In the genomic region with DNA sequence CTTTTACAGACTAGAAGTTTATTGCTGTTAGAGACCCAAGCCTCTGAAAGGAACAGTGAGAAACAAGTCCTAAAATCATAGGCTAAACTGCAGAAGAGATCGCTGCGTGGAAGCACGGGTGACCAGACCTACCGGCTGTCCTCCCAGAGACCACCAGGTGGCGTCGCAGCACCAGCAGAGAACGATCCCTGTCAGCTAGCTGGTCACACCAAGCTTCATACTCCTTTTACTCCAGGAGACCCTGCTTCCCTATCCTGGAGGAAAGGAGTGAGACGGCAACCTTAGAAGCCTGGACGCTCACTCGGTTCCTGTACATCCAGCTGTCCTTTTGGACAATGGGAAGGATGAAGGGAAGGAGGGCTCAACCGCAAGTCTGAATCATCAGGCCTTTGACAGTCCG, we compare ENCODE assay signal across 8 mouse cellular contexts. TPM values are rescaled to one million over a fixed set of nuclear protein-coding genes. Genes with fewer than 3 reads are reported as not detected.
DNase-seq lines count a peak whose midpoint lies in the region; ATAC-seq and TF ChIP-seq lines count a peak whose summit lies in the region.

No protein-coding gene starts in this region.

- no peaks in the 10 kb centered on the region for H3K36me3 ChIP-seq in hindbrain, embryonic 12.5 days
- no peaks in the 10 kb centered on the region for H3K36me3 ChIP-seq in lung, postnatal 0 days (ENCODE audit: insufficient read depth, low read length)

- peak overlapping the region; percentile 99 for H3K4me2 ChIP-seq in hindbrain, embryonic 12.5 days (replicated peaks)
- peak overlapping the region; percentile 99 for H3K4me2 ChIP-seq in lung, postnatal 0 days (replicated peaks; ENCODE audit: low read depth, low read length)

- peak; percentile 99 for TF ChIP-seq CTCF in lung, postnatal 0 days (IDR thresholded peaks at IDR 0.05)

- no peak overlapping the region for H3K27ac ChIP-seq in hindbrain, embryonic 12.5 days
- no peak overlapping the region for H3K27ac ChIP-seq in lung, postnatal 0 days (ENCODE audit: low read length)

- ATAC-seq in hindbrain, embryonic 12.5 days (ENCODE audit: low FRiP score): peak; percentile 72
- ATAC-seq in lung, postnatal 0 days: peak; percentile 71

- H3K27me3 ChIP-seq in hindbrain, embryonic 12.5 days: peaks cover 92% of the 10 kb centered on the region
- H3K27me3 ChIP-seq in lung, postnatal 0 days (replicated peaks; ENCODE audit: insufficient read depth, low read length): peaks cover 38% of the 10 kb centered on the region

- TF ChIP-seq EP300 in lung, postnatal 0 days (IDR thresholded peaks at IDR 0.05): no peak

- peak overlapping the region; percentile 60 for H3K4me3 ChIP-seq in hindbrain, embryonic 12.5 days
- H3K4me3 ChIP-seq in lung, postnatal 0 days (ENCODE audit: low read depth, low read length): peak overlapping the region; percentile 56

- peak overlapping the region; percentile 67 for H3K9ac ChIP-seq in hindbrain, embryonic 12.5 days
- no peak overlapping the region for H3K9ac ChIP-seq in lung, postnatal 0 days (replicated peaks; ENCODE audit: low read depth)

- peaks cover 26% of the 10 kb centered on the region for H3K4me1 ChIP-seq in hindbrain, embryonic 12.5 days
- peaks cover 18% of the 10 kb centered on the region; the same call in 1 of the 2 replicates for H3K4me1 ChIP-seq in lung, postnatal 0 days (ENCODE audit: insufficient read depth, low read depth, low read length)

- peak; percentile 88 for DNase-seq in MN1 (ENCODE audit: low spot score)
- peak; percentile 97 to 98 for DNase-seq in cerebellum, postnatal 10 days
- DNase-seq in frontal cortex, postnatal 10 days (ENCODE audit: low spot score in 2 of 2): peak; percentile 70 to 87
- peak; percentile 96 to 97 for DNase-seq in layer of hippocampus, postnatal 10 days (ENCODE audit: low spot score in 2 of 2)
- peak; percentile 91 for DNase-seq in lung, postnatal 0 days (ENCODE audit: low spot score)
- DNase-seq in ovary, postnatal 14 days (ENCODE audit: low spot score): peak; percentile 90
- peak; percentile 65 to 90 for DNase-seq in thymus, postnatal 10 days (ENCODE audit: low spot score in 2 of 2)

- no peaks in the 10 kb centered on the region for H3K9me3 ChIP-seq in hindbrain, embryonic 12.5 days (replicated peaks)
- no peaks in the 10 kb centered on the region for H3K9me3 ChIP-seq in lung, postnatal 0 days (ENCODE audit: low read length)

- WGBS in hindbrain, embryonic 12.5 days: 1% methylated on average over 12 of the region's 12 CpGs
- WGBS in lung, postnatal 0 days: 2% methylated on average over 12 of the region's 12 CpGs

RNA-seq across cellular contexts. Expression of a gene that starts 3.6 kb away (rescaled TPM):
- 0.23 TPM in 1 of 2 replicates, not detected in the other for polyA plus RNA-seq in hindbrain, embryonic 12.5 days (2016; fragmentation: Nextera tagmentation; extraction: Ambion mirVana)
- not detected for total RNA-seq in layer of hippocampus, postnatal 10 days (2021)
- not detected in 2 replicates for polyA plus RNA-seq in lung, postnatal 0 days (2015; fragmentation: Nextera tagmentation; extraction: Ambion mirVana)

RNA-seq across cellular contexts. Expression of a gene that starts 12.8 kb away (rescaled TPM):
- polyA plus RNA-seq in hindbrain, embryonic 12.5 days (2016; fragmentation: Nextera tagmentation; extraction: Ambion mirVana): 0.90 and 3.5 TPM in 2 replicates
- total RNA-seq in layer of hippocampus, postnatal 10 days (2021): not detected
- polyA plus RNA-seq in lung, postnatal 0 days (2015; fragmentation: Nextera tagmentation; extraction: Ambion mirVana): not detected in 2 replicates

RNA-seq across cellular contexts. Expression of a gene that starts 17.0 kb away (rescaled TPM):
- 76.1 and 80.5 TPM in 2 replicates for polyA plus RNA-seq in hindbrain, embryonic 12.5 days (2016; fragmentation: Nextera tagmentation; extraction: Ambion mirVana)
- total RNA-seq in layer of hippocampus, postnatal 10 days (2021): 10 to 100 TPM; 81.1 to 98.1 TPM
- 32.1 and 34.3 TPM in 2 replicates for polyA plus RNA-seq in lung, postnatal 0 days (2015; fragmentation: Nextera tagmentation; extraction: Ambion mirVana)

RNA-seq across cellular contexts. Expression of a gene that starts 59.6 kb away (rescaled TPM):
- polyA plus RNA-seq in hindbrain, embryonic 12.5 days (2016; fragmentation: Nextera tagmentation; extraction: Ambion mirVana): 84.9 and 88.7 TPM in 2 replicates
- total RNA-seq in layer of hippocampus, postnatal 10 days (2021): 10 to 100 TPM; 41.2 to 45.6 TPM
- 22.5 and 26.0 TPM in 2 replicates for polyA plus RNA-seq in lung, postnatal 0 days (2015; fragmentation: Nextera tagmentation; extraction: Ambion mirVana)
